Mouse (Mus musculus) embryonic fibroblast, embryonic 13.5 days (primary cell): ENCODE results near the gene Myg1.

Experiments used
- CTCF ChIP-seq: IDR thresholded peaks from 2 replicates; pipeline ENCODE4 v1.5.1; 2011; ENCODE audit warnings: mild to moderate bottlenecking, control low read depth, low read length, moderate library complexity, borderline replicate concordance; ENCODE audit not compliant: insufficient read depth
- POLR2A ChIP-seq: IDR thresholded peaks from 2 replicates; pipeline ENCODE4 v1.6.1; 2011; ENCODE audit warnings: low read depth, mild to moderate bottlenecking, control low read depth, low read length, moderate library complexity

DNA sequence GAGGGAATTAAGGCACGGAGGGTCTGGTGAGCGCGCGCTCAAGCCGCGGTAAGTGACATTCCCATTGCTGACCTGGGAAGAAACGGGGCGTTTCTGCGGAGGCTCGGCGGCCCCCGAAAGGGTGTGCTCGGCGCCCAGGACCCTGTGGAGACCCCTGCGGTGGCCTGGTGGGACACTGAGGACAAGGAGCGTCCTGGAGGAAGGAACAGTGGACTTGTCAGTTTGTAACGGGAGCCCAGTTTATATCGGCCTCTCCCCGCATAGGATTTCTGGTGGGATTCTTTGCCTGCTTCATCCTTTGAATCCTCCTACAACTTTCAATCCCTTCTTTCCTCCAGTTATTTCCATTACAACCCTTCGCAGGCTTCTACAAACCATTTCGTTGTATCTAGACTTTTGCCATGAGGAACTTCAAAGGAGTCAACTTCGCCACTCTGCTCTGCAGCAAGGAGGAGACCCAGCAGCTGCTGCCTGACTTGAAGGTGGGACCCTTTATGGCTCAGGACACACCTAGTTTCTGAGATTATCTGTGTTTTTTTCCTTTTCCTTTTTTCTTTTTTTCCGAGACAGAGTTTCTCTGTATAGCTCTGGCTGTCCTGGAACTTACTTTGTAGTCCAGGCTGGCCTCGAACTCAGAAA, 35.0 kb upstream of the Myg1 start:
- TF ChIP-seq CTCF: no peak
- no peak for TF ChIP-seq POLR2A
